Mouse (Mus musculus) intestine, embryonic 14.5 days (tissue): ENCODE results near the gene Tmbim4. TPM values are rescaled to one million over a fixed set of nuclear protein-coding genes. Genes with fewer than 3 reads are reported as not detected.
A peak's percentile ranks its signal among the peaks of the same experiment; 100 is the strongest.
"Not testable (repeated sequence)": the region's sequence is repeated elsewhere in the genome, so short reads cannot be mapped to it uniquely, and the experiment has no call there.

Experiments used
- ATAC-seq: fragments of 200-750 bp; cut with Nextera tagmentation; replicated peaks from 2 replicates; pipeline ENCODE4 v1.8.0; 2017; ENCODE audit warnings: low read depth, moderate number of reproducible peaks, moderate TSS enrichment, moderate library complexity; ENCODE audit not compliant: low FRiP score, low TSS enrichment
- DNase-seq: peaks from one replicate; pipeline ENCODE4 v3.0.0-alpha.2; 2018; ENCODE audit warnings: low spot score
- H3K27ac ChIP-seq: fragments of 300-500 bp; sonication (generic); 2 replicates; pipeline ENCODE4 v1.5.1; 2014; ENCODE audit warnings: low read depth, mild to moderate bottlenecking, control low read depth
- H3K27me3 ChIP-seq: fragments of 300-500 bp; sonication (generic); replicated peaks from 2 replicates; pipeline ENCODE4 v1.6.1; 2014; ENCODE audit warnings: low read length, control low read depth; ENCODE audit not compliant: control insufficient read depth, insufficient read depth
- H3K36me3 ChIP-seq: fragments of 300-500 bp; sonication (generic); 2 replicates; pipeline ENCODE4 v1.6.1; 2014; ENCODE audit warnings: low read length, control low read depth; ENCODE audit not compliant: control insufficient read depth, insufficient read depth
- H3K4me1 ChIP-seq: fragments of 300-500 bp; sonication (generic); replicated peaks from 2 replicates; pipeline ENCODE4 v1.6.1; 2014; ENCODE audit warnings: low read length, control low read depth, mixed read lengths; ENCODE audit not compliant: control insufficient read depth, insufficient read depth
- H3K4me2 ChIP-seq: fragments of 300-500 bp; sonication (generic); 2 replicates; pipeline ENCODE4 v1.6.1; 2014; ENCODE audit warnings: low read length
- H3K4me3 ChIP-seq: fragments of 300-500 bp; sonication (generic); 2 replicates; pipeline ENCODE4 v1.5.1; 2014; ENCODE audit warnings: low read depth, low read length, control low read depth, mixed read lengths
- H3K9ac ChIP-seq: fragments of 300-500 bp; sonication (generic); 2 replicates; pipeline ENCODE4 v1.6.1; 2014; ENCODE audit warnings: mild to moderate bottlenecking, low read length
- H3K9me3 ChIP-seq: fragments of 300-500 bp; sonication (generic); 2 replicates; pipeline ENCODE4 v1.6.1; 2016; ENCODE audit warnings: low read length, control low read depth; ENCODE audit not compliant: control insufficient read depth
- WGBS: fragments of 180-500 bp; shearing (Covaris S2); extraction: QIAGEN DNeasy Blood & Tissue Kit; methylation state at CpG from one replicate; pipeline ENCODE4 v1.1.7; 2014; 5-methylcytosine and 5-hydroxymethylcytosine counted together
- polyA plus RNA-seq: library from polyadenylated mRNA; unstranded; fragments of >200 nt; fragmentation: Nextera tagmentation; extraction: Ambion mirVana; gene quantifications from 2 replicates; pipeline ENCODE4 v1.2.1, GENCODE M21; 2014

The Tmbim4 gene
- polyA plus RNA-seq, 1 experiment from 2014 or later = 104 TPM

DNA sequence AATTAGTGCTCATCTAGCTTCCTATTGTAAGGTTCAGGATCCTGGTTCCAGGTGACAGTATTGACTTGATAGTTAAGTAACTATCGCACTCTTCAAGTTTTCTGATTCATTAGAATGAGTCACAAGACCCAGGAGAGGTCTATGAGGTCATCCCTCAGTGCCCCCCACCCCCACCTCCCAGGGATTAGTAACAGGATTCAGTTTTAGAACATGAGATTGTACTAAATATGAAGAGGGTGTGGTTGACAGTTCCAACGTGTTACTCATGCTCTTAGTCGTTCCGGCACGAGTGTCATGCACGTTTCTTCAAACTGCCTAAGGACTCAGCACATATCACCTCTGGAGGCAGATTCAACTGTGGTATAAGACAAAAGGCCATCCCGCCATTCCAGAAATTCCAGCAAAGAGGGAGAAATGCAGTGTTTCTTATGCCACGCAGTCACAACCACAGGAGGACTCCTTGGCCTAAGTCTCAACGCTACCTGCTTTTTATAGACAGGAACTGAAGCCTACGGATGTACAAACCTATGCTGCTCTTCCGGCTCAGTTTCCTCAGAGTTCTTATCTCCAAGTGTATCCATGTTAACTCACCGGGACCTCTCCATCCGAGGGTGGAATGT is 3.3 kb downstream of the Tmbim4 start:
- WGBS = 84% methylated on average over 13 of the region's 13 CpGs
- no peak overlapping the region for H3K4me2 ChIP-seq
- no peak for DNase-seq
- H3K9me3 ChIP-seq = no peaks in the 10 kb centered on the region
- no peak overlapping the region for H3K27ac ChIP-seq
- H3K36me3 ChIP-seq = no peaks in the 10 kb centered on the region
- no peak for ATAC-seq
- no peak overlapping the region for H3K4me3 ChIP-seq
- H3K27me3 ChIP-seq = peaks cover 10% of the 10 kb centered on the region
- H3K9ac ChIP-seq = no peak overlapping the region
- no peaks in the 10 kb centered on the region for H3K4me1 ChIP-seq

DNA sequence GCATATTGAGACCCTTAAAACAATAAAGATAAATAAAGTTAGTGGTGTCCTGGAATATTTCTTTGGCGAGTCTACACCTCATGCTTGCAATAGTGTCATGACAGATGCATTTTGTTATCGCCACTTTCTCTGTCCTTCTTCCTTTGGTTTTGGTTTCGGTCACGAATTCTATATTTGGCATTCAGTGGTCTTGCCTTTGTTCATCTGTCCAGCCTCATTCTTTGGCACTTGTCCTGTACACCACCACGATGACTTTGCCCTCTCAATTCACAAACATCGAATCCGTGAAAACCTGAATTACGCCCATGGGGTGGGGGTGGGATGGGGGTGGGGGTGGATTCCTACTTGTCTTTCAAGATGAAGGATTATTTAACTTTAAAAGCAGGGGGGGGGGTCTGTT is 6.6 kb downstream of the Tmbim4 start:
- H3K9me3 ChIP-seq = no peaks in the 10 kb centered on the region
- no peak overlapping the region for H3K9ac ChIP-seq
- H3K4me1 ChIP-seq = no peaks in the 10 kb centered on the region
- DNase-seq (no peak), ATAC-seq (no peak)
- H3K27me3 ChIP-seq = no peaks in the 10 kb centered on the region
- no peak overlapping the region for H3K4me2 ChIP-seq
- no peak overlapping the region for H3K27ac ChIP-seq
- no peaks in the 10 kb centered on the region for H3K36me3 ChIP-seq
- WGBS = 87% methylated on average over 8 of the region's 8 CpGs
- no peak overlapping the region for H3K4me3 ChIP-seq

DNA sequence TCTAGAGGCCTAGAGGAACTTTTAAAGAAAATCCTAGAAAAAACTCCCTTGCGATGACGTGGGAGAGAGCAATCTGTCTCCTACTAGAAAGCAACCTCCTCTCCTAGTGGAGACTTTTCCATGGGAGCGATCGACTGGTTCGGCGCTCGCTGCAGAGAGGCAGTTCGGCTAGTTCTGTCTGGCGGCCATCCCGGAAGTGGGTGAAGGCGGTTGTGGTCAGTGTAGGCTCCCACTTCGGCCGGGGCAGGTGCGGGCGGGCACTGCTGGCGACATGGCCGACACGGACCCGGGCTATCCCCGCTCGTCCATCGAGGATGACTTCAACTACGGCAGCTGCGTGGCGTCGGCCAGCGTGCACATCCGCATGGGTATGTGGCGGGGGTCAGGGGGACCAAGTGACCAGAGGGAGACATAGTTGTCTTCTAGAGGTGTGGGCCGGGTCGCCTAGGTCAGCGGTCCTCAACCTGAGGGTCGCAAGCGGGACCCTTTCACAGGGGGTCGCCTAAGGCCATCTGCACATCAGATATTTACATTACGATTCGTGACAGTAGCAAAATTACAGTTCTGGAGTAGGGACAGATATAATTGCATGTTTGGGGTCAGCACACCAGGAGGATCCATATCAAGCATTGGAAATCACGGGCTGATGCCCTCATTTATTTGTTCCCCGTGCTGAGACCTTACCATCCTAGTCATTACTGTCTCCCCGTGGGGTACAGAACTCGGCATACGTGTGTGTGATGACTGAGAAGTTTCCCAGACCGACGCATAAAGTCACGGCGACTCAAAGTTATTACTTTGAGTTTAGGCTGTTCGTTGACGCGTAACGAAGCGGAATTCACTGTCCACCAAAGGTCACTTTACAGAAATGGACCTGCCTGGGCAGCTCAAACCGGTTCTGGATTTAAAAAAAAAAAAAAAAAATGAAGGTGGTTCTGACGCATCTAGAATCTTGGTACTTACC is 7.5 kb downstream of the Tmbim4 start:
- no peaks in the 10 kb centered on the region for H3K9me3 ChIP-seq
- no peaks in the 10 kb centered on the region for H3K27me3 ChIP-seq
- peak overlapping the region; percentile 57 for H3K4me2 ChIP-seq
- H3K36me3 ChIP-seq = no peaks in the 10 kb centered on the region
- peak overlapping the region; percentile 87 for H3K4me3 ChIP-seq
- ATAC-seq (peak; percentile 89), DNase-seq (peak; percentile 96)
- H3K9ac ChIP-seq = peak overlapping the region; percentile 67
- 3% methylated on average over 53 of the region's 53 CpGs for WGBS
- H3K27ac ChIP-seq = no peak overlapping the region
- no peaks in the 10 kb centered on the region for H3K4me1 ChIP-seq

DNA sequence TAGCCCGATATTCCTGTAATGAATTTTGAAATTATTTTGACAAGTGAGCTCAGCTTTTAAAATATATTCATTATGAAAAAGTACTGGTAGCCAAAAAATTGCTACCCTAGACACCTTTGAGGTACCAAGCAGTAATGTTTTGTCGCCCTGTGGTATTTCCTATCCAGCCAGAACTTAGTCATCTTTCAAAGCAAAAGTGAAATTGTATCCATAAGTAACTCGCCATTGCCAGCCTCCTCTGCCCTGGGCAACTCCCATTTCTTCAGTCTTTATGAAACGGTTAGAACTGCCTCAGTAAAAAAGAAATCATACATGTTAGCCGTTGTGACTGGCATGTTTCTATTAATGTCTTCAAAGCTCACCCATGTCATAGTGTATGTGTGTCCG is 8.1 kb downstream of the Tmbim4 start:
- Histone ChIP-seq H3K27ac (no peak overlapping the region), H3K36me3 (no peaks in the 10 kb centered on the region), H3K4me2 (peak overlapping the region; percentile 57), H3K4me3 (peak overlapping the region; percentile 87), H3K9ac (no peak overlapping the region), H3K4me1 (no peaks in the 10 kb centered on the region), H3K27me3 (no peaks in the 10 kb centered on the region), H3K9me3 (no peaks in the 10 kb centered on the region)
- 64% methylated on average over 6 of the region's 6 CpGs for WGBS
- DNase-seq (no peak), ATAC-seq (no peak)

DNA sequence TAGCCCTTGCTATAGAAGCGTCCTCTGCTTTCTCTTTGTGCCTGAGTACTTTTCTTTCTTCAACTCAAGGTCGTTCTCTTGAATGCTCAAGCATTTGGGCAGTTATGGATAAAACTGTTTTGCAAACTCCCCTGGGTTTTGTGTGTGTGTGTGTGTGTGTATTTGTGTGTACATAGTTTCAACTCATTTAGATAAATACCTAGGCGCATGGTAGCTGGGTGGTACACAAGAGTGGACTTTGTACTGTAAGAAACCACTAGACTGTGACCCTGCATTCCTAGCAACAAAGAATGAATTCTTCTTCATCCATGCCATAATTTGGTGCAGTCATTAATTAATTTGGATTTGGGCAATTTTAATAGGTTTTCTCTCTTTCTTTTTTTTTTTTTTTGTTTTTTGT is 8.7 kb downstream of the Tmbim4 start:
- WGBS = 78% methylated on average over 3 of the region's 3 CpGs
- DNase-seq (no peak), ATAC-seq (no peak)
- Histone ChIP-seq H3K4me3 (no peak overlapping the region), H3K4me1 (no peaks in the 10 kb centered on the region), H3K36me3 (no peaks in the 10 kb centered on the region), H3K27me3 (no peaks in the 10 kb centered on the region), H3K9me3 (no peaks in the 10 kb centered on the region), H3K4me2 (peak overlapping the region; percentile 57; the same call in 1 of the 2 replicates), H3K27ac (no peak overlapping the region), H3K9ac (no peak overlapping the region)

DNA sequence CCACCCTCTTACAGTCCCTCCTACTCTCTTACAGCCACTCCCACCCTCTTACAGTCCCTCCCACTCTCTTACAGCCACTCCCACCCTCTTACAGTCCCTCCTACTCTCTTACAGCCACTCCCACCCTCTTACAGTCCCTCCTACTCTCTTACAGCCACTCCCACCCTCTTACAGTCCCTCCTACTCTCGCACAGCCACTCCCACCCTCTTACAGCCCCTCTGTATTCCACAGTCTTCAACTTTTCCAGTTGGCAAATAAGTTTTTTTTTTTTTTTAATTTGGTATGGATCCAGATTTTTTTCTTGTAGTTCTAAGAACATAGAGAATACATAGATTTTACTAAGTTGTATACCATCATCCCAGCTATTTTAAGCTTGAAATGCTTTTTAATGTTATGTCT is 15.7 kb downstream of the Tmbim4 start:
- DNase-seq, H3K9me3 ChIP-seq, H3K27me3 ChIP-seq, H3K4me2 ChIP-seq, H3K27ac ChIP-seq, H3K9ac ChIP-seq, ATAC-seq, H3K4me3 ChIP-seq, H3K4me1 ChIP-seq: not testable (repeated sequence)
- peaks cover 33% of the 10 kb centered on the region; the same call in 1 of the 2 replicates for H3K36me3 ChIP-seq
- 90% methylated on average over 1 of the region's 1 CpGs for WGBS

DNA sequence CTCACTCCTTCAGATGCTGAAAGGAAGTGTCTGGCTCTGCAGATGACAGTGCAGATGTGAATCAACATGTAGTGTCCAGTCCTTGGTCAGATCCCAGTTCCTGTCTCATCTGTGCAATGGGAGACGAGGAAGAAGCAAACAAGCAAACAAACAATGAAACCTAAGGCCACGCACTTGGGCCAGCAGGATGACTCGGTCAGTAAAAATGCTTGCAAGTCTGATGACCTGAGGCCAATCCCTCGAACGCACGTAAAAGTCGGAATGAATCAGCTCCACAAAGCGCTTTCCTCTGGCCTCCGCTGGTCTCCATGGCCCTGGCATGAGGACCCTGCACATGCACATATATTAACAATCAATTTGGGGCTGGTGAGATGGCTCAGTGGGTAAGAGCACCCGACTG is 17.6 kb downstream of the Tmbim4 start:
- Histone ChIP-seq H3K4me2 (no peak overlapping the region), H3K4me3 (no peak overlapping the region), H3K9me3 (no peaks in the 10 kb centered on the region), H3K27me3 (no peaks in the 10 kb centered on the region), H3K36me3 (peaks cover 38% of the 10 kb centered on the region; the same call in 1 of the 2 replicates), H3K4me1 (no peaks in the 10 kb centered on the region), H3K9ac (no peak overlapping the region), H3K27ac (no peak overlapping the region)
- DNase-seq = no peak
- no peak for ATAC-seq
- 93% methylated on average over 10 of the region's 10 CpGs for WGBS

DNA sequence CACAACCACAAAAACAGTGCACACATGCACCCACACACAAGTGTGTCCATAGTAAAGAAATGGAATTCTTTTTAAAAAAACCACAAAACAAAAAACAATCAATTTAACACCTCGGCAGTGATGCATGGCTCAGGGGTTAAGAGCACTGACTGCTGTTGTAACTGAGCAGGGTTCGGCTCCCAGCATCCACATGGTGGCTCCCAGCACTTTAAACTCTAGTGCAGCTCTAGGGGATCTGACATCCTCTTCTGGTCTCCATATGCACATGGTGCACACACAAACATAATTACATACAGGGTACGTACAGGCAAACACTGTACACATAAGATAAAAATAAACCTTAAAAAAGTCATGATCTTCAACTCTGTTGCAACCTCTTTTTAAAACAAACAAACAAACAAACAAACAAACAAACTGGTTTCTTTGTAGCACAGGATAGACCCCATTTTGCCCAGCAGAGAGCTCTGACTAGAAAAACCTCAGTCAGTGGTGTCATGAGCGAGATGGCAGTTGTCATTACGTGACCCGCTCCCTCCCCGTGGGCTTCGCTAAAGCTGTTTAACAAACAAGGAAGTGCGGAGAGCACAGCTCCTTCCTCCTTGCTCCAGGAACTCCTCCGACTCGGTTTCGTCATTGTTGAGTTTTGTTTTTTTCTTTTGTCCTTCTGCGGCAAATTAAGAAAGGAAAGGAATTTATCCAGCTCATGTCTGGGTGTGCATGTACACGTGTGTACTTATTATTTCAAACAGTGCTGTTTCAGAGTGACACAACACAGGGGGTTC is 18.4 kb downstream of the Tmbim4 start:
- DNase-seq = no peak
- 80% methylated on average over 14 of the region's 14 CpGs for WGBS

More for the DNA sequence above, 18.4 kb downstream of the Tmbim4 start:
- Histone ChIP-seq H3K4me3 (no peak overlapping the region), H3K9me3 (no peaks in the 10 kb centered on the region), H3K36me3 (peaks cover 38% of the 10 kb centered on the region; the same call in 1 of the 2 replicates), H3K27me3 (no peaks in the 10 kb centered on the region), H3K9ac (no peak overlapping the region), H3K4me1 (no peaks in the 10 kb centered on the region), H3K4me2 (no peak overlapping the region), H3K27ac (no peak overlapping the region)
- no peak for ATAC-seq
